Mouse (Mus musculus) stomach, embryonic 14.5 days (tissue): ENCODE data around the gene Eif5a. TPM values are rescaled to one million over a fixed set of nuclear protein-coding genes. Genes with fewer than 3 reads are reported as not detected.

Experiments
- ATAC-seq: fragments of 200-750 bp; cut with Nextera tagmentation; 2 replicates; pipeline ENCODE4 v1.8.0; 2017; ENCODE audit warnings: low read depth, moderate TSS enrichment; ENCODE audit not compliant: insufficient number of reproducible peaks, insufficient read depth, low FRiP score
- H3K27ac ChIP-seq: fragments of 300-500 bp; sonication (generic); 2 replicates; pipeline ENCODE4 v1.5.1; 2014; ENCODE audit warnings: mild to moderate bottlenecking, low read length, moderate library complexity, mixed read lengths
- H3K27me3 ChIP-seq: fragments of 300-500 bp; sonication (generic); 2 replicates; pipeline ENCODE4 v1.6.1; 2014; ENCODE audit warnings: low read length, control low read depth, mixed read lengths; ENCODE audit not compliant: control insufficient read depth, insufficient read depth
- H3K36me3 ChIP-seq: fragments of 300-500 bp; sonication (generic); 2 replicates; pipeline ENCODE4 v1.6.1; 2014; ENCODE audit warnings: mild to moderate bottlenecking, control low read depth, low read length, moderate library complexity, mixed read lengths; ENCODE audit not compliant: control insufficient read depth, insufficient read depth
- H3K4me1 ChIP-seq: fragments of 300-500 bp; sonication (generic); 2 replicates; pipeline ENCODE4 v1.6.1; 2014; ENCODE audit warnings: low read length, control low read depth, mixed read lengths; ENCODE audit not compliant: control insufficient read depth, insufficient read depth
- H3K4me2 ChIP-seq: fragments of 300-500 bp; sonication (generic); replicated peaks from 2 replicates; pipeline ENCODE4 v1.6.1; 2014; ENCODE audit warnings: low read depth, low read length, control low read depth
- H3K4me3 ChIP-seq: fragments of 300-500 bp; sonication (generic); 2 replicates; pipeline ENCODE4 v1.5.1; 2014; ENCODE audit warnings: low read depth, low read length, control low read depth
- H3K9ac ChIP-seq: fragments of 300-500 bp; sonication (generic); replicated peaks from 2 replicates; pipeline ENCODE4 v1.6.1; 2014; ENCODE audit warnings: low read depth, mild to moderate bottlenecking, control low read depth, low read length, moderate library complexity, mixed read lengths
- H3K9me3 ChIP-seq: fragments of 300-500 bp; sonication (generic); 2 replicates; pipeline ENCODE4 v1.6.1; 2016; ENCODE audit warnings: low read depth, low read length, control low read depth; ENCODE audit not compliant: control insufficient read depth
- WGBS: fragments of 180-500 bp; shearing (Covaris S2); extraction: QIAGEN DNeasy Blood & Tissue Kit; methylation state at CpG from one replicate; pipeline ENCODE4 v1.1.7; 2014; 5-methylcytosine and 5-hydroxymethylcytosine counted together
- polyA plus RNA-seq: library from polyadenylated mRNA; unstranded; fragments of >200 nt; fragmentation: Nextera tagmentation; extraction: Ambion mirVana; gene quantifications from 2 replicates; pipeline ENCODE4 v1.2.1, GENCODE M21; 2014

Gene Eif5a
- polyA plus RNA-seq, 1 experiment from 2014 or later: 1,510 TPM

GRCm38 (mm10) chr11:69899870-69900269 lies 21.9 kb downstream of the Eif5a start:
- Histone ChIP-seq H3K9ac (peak overlapping the region; percentile 93), H3K27ac (no peak overlapping the region; the same call in 1 of the 2 replicates)
- WGBS: 23% methylated on average over 4 of the region's 4 CpGs

GRCm38 (mm10) chr11:69895291-69895690 lies 26.5 kb downstream of the Eif5a start, which contains the start of gene Acap1:
Gene Acap1 (minus strand): TSS chr11:69895539.
- no peaks in the 10 kb centered on the region for H3K27me3 ChIP-seq
- no peak within 1 kb of the TSS for H3K4me2 ChIP-seq
- peaks cover 3% of the 10 kb centered on the region; the same call in 1 of the 2 replicates for H3K4me1 ChIP-seq
- no peak within 1 kb of the TSS for H3K9ac ChIP-seq
- no peaks in the 10 kb centered on the region for H3K36me3 ChIP-seq
- no peaks in the 10 kb centered on the region for H3K9me3 ChIP-seq
- no peak within 1 kb of the TSS for H3K4me3 ChIP-seq
- no peak within 1 kb of the TSS for H3K27ac ChIP-seq
- no peak for ATAC-seq
- 74% methylated on average over 4 of the region's 4 CpGs for WGBS

More at GRCm38 (mm10) chr11:69899870-69900269, 21.9 kb downstream of the Eif5a start:
- Histone ChIP-seq H3K4me3 (peak overlapping the region; percentile 79), H3K4me1 (peaks cover 12% of the 10 kb centered on the region), H3K9me3 (no peaks in the 10 kb centered on the region), H3K27me3 (no peaks in the 10 kb centered on the region), H3K4me2 (peak overlapping the region; percentile 97), H3K36me3 (peaks cover 11% of the 10 kb centered on the region)
- ATAC-seq: no peak

GRCm38 (mm10) chr11:69894671-69895070 lies 27.1 kb downstream of the Eif5a start:
- H3K27me3 ChIP-seq: no peaks in the 10 kb centered on the region
- no peak for ATAC-seq
- H3K36me3 ChIP-seq: no peaks in the 10 kb centered on the region
- H3K9ac ChIP-seq: no peak overlapping the region
- no peaks in the 10 kb centered on the region; the same call in 1 of the 2 replicates for H3K4me1 ChIP-seq
- H3K9me3 ChIP-seq: no peaks in the 10 kb centered on the region
- H3K4me2 ChIP-seq: no peak overlapping the region
- no peak overlapping the region for H3K27ac ChIP-seq
- 77% methylated on average over 5 of the region's 5 CpGs for WGBS
- no peak overlapping the region for H3K4me3 ChIP-seq

GRCm38 (mm10) chr11:69891482-69891881 lies 30.3 kb downstream of the Eif5a start:
- H3K27me3 ChIP-seq: no peaks in the 10 kb centered on the region
- 72% methylated on average over 4 of the region's 4 CpGs for WGBS
- no peak overlapping the region for H3K9ac ChIP-seq
- H3K4me2 ChIP-seq: no peak overlapping the region
- no peak overlapping the region for H3K4me3 ChIP-seq
- no peaks in the 10 kb centered on the region for H3K4me1 ChIP-seq
- no peak; the same call in 1 of the 2 replicates for ATAC-seq
- H3K27ac ChIP-seq: no peak overlapping the region
- no peaks in the 10 kb centered on the region for H3K9me3 ChIP-seq
- no peaks in the 10 kb centered on the region for H3K36me3 ChIP-seq

- Histone ChIP-seq H3K4me2 (no peak overlapping the region), H3K9me3 (no peaks in the 10 kb centered on the region), H3K4me3 (no peak overlapping the region), H3K36me3 (no peaks in the 10 kb centered on the region), H3K27ac (no peak overlapping the region), H3K27me3 (no peaks in the 10 kb centered on the region), H3K4me1 (no peaks in the 10 kb centered on the region), H3K9ac (no peak overlapping the region)
- ATAC-seq: no peak
- WGBS: 60% methylated on average over 8 of the region's 8 CpGs
Measured at GRCm38 (mm10) chr11:69886907-69887635, 34.7 kb downstream of the Eif5a start.

GRCm38 (mm10) chr11:69884663-69885062 lies 37.1 kb downstream of the Eif5a start:
- H3K4me2 ChIP-seq: no peak overlapping the region
- peaks cover 8% of the 10 kb centered on the region for H3K4me1 ChIP-seq
- H3K36me3 ChIP-seq: no peaks in the 10 kb centered on the region
- no peak overlapping the region for H3K9ac ChIP-seq
- no peaks in the 10 kb centered on the region for H3K9me3 ChIP-seq
- no peaks in the 10 kb centered on the region for H3K27me3 ChIP-seq
- ATAC-seq: no peak
- WGBS: 80% methylated on average over 8 of the region's 8 CpGs
- no peak overlapping the region for H3K27ac ChIP-seq
- H3K4me3 ChIP-seq: no peak overlapping the region

GRCm38 (mm10) chr11:69884240-69884639 lies 37.5 kb downstream of the Eif5a start:
- Histone ChIP-seq H3K4me2 (no peak overlapping the region), H3K36me3 (no peaks in the 10 kb centered on the region), H3K9ac (no peak overlapping the region), H3K4me3 (no peak overlapping the region), H3K27me3 (no peaks in the 10 kb centered on the region), H3K27ac (no peak overlapping the region), H3K4me1 (peaks cover 12% of the 10 kb centered on the region), H3K9me3 (no peaks in the 10 kb centered on the region)
- 74% methylated on average over 9 of the region's 9 CpGs for WGBS
- no peak for ATAC-seq

- 79% methylated on average over 8 of the region's 8 CpGs for WGBS
- Histone ChIP-seq H3K4me1 (peaks cover 16% of the 10 kb centered on the region), H3K9ac (no peak overlapping the region), H3K27me3 (no peaks in the 10 kb centered on the region), H3K27ac (no peak overlapping the region), H3K4me2 (no peak overlapping the region), H3K9me3 (no peaks in the 10 kb centered on the region), H3K4me3 (no peak overlapping the region), H3K36me3 (no peaks in the 10 kb centered on the region)
- no peak for ATAC-seq
Measured at GRCm38 (mm10) chr11:69883527-69884151, 38.1 kb downstream of the Eif5a start.
